Mouse (Mus musculus) heart, embryonic 14.5 days (tissue): ENCODE results near the gene 6030458C11Rik. TPM values are rescaled to one million over a fixed set of nuclear protein-coding genes. Genes with fewer than 3 reads are reported as not detected.

Source experiments
- ATAC-seq: fragments of 200-750 bp; cut with Nextera tagmentation; 2 replicates; pipeline ENCODE4 v1.8.0; 2017; ENCODE audit warnings: low read depth, moderate TSS enrichment; ENCODE audit not compliant: insufficient number of reproducible peaks, insufficient read depth, low FRiP score
- H3K27ac ChIP-seq, 2 experiments: fragments of 200-500 bp in 1 of 2; fragments of 300-500 bp in 1 of 2; sonication (generic) in 1 of 2; replicated peaks in 1 of 2; 2 replicates each; pipeline ENCODE4 v1.5.1; 2012 to 2014; ENCODE audit warnings: low read depth in 2 of 2, low read length in 2 of 2, control low read depth in 1 of 2, mild to moderate bottlenecking in 1 of 2, mixed read lengths in 1 of 2; ENCODE audit not compliant: control insufficient read depth in 1 of 2, insufficient read depth in 1 of 2
- H3K27me3 ChIP-seq: fragments of 300-500 bp; sonication (generic); 2 replicates; pipeline ENCODE4 v1.6.1; 2014; ENCODE audit warnings: mild to moderate bottlenecking, low read length, control low read depth; ENCODE audit not compliant: control insufficient read depth, insufficient read depth
- H3K36me3 ChIP-seq: fragments of 300-500 bp; sonication (generic); 2 replicates; pipeline ENCODE4 v1.6.1; 2014; ENCODE audit warnings: mild to moderate bottlenecking, control low read depth, low read length, mixed read lengths; ENCODE audit not compliant: control insufficient read depth, insufficient read depth
- H3K4me1 ChIP-seq, 2 experiments: fragments of 200-500 bp in 1 of 2; fragments of 300-500 bp in 1 of 2; sonication (generic) in 1 of 2; 2 replicates each; pipeline ENCODE4 v1.6.1; 2012 to 2014; ENCODE audit warnings: low read length in 2 of 2, control low read depth in 1 of 2, mixed read lengths in 1 of 2; ENCODE audit not compliant: control insufficient read depth in 2 of 2, insufficient read depth in 2 of 2
- H3K4me2 ChIP-seq: fragments of 300-500 bp; sonication (generic); 2 replicates; pipeline ENCODE4 v1.6.1; 2014; ENCODE audit warnings: mild to moderate bottlenecking, low read length
- H3K4me3 ChIP-seq, 2 experiments: fragments of 200-500 bp in 1 of 2; fragments of 300-500 bp in 1 of 2; sonication (generic) in 1 of 2; 2 replicates each; pipeline ENCODE4 v1.5.1; 2012 to 2014; ENCODE audit warnings: low read length in 2 of 2, mild to moderate bottlenecking in 2 of 2, control low read depth in 1 of 2, low read depth in 1 of 2, moderate library complexity in 1 of 2; ENCODE audit not compliant: control insufficient read depth in 1 of 2, insufficient read depth in 1 of 2
- H3K9ac ChIP-seq: fragments of 300-500 bp; sonication (generic); 2 replicates; pipeline ENCODE4 v1.6.1; 2014; ENCODE audit warnings: mild to moderate bottlenecking, low read length
- H3K9me3 ChIP-seq: fragments of 300-500 bp; sonication (generic); 2 replicates; pipeline ENCODE4 v1.6.1; 2016; ENCODE audit warnings: low read length, control low read depth; ENCODE audit not compliant: control insufficient read depth
- WGBS: fragments of 180-500 bp; shearing (Covaris S2); extraction: QIAGEN DNeasy Blood & Tissue Kit; methylation state at CpG from one replicate; pipeline ENCODE4 v1.1.7; 2014; 5-methylcytosine and 5-hydroxymethylcytosine counted together
- polyA plus RNA-seq: library from polyadenylated mRNA; unstranded; fragments of >200 nt; fragmentation: Nextera tagmentation; extraction: Ambion mirVana; gene quantifications from 2 replicates; pipeline ENCODE4 v1.2.1, GENCODE M21; 2014

6030458C11Rik gene
- polyA plus RNA-seq, 1 experiment from 2014 or later, result 25.0 TPM

GRCm38 (mm10) chr15:12856780-12857179, 32.3 kb upstream of the 6030458C11Rik start:
- H3K4me3 ChIP-seq, result no peak overlapping the region
- H3K4me2 ChIP-seq, result no peak overlapping the region
- H3K27ac ChIP-seq, result no peak overlapping the region
- ATAC-seq, result no peak
- no peak overlapping the region for H3K9ac ChIP-seq
- no peaks in the 10 kb centered on the region for H3K9me3 ChIP-seq
- peaks cover 9 to 13% of the 10 kb centered on the region in 2 experiments for H3K4me1 ChIP-seq
- 96% methylated on average over 6 of the region's 6 CpGs for WGBS
- no peaks in the 10 kb centered on the region for H3K27me3 ChIP-seq
- H3K36me3 ChIP-seq, result peaks cover 85% of the 10 kb centered on the region

- Histone ChIP-seq H3K9ac (no peak overlapping the region), H3K36me3 (peaks cover 80% of the 10 kb centered on the region), H3K4me2 (no peak overlapping the region), H3K9me3 (no peaks in the 10 kb centered on the region), H3K27me3 (no peaks in the 10 kb centered on the region), H3K27ac (no peak overlapping the region), H3K4me1 (peaks cover 9 to 10% of the 10 kb centered on the region in 2 experiments), H3K4me3 (no peak overlapping the region)
- ATAC-seq, result no peak
- WGBS, result 94% methylated on average over 8 of the region's 8 CpGs
These were observed 29.0 kb upstream of the 6030458C11Rik start for GRCm38 (mm10) chr15:12853471-12853870.

DNA sequence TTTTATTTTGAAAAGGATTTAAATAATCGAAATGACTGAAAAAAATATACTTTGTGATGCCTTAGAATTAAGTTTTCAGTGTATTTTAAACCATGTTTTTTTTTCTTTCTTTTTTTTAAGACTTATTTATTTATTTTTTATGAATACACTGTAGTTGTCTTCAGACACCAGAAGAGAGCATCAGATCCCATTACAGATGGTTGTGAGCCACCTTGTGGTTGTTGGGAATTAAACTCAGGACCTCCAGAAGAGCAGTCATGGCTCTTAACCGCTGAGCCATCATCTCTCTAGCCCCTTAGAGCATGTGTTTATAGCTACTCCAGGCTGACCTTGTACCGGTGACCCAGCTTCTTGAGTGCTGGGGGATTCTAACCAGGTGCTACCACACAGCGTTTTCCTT, 24.9 kb upstream of the 6030458C11Rik start:
- H3K36me3 ChIP-seq, result peaks cover 89% of the 10 kb centered on the region
- no peak for ATAC-seq
- 78% methylated on average over 4 of the region's 4 CpGs for WGBS

GRCm38 (mm10) chr15:12848196-12848975, 23.9 kb upstream of the 6030458C11Rik start:
- ATAC-seq, result no peak
- WGBS, result 80% methylated on average over 11 of the region's 11 CpGs
- peaks cover 89% of the 10 kb centered on the region for H3K36me3 ChIP-seq

More for the DNA sequence above, 24.9 kb upstream of the 6030458C11Rik start:
- H3K9me3 ChIP-seq, result no peaks in the 10 kb centered on the region
- H3K4me2 ChIP-seq, result no peak overlapping the region
- H3K27me3 ChIP-seq, result no peaks in the 10 kb centered on the region
- H3K27ac ChIP-seq, result no peak overlapping the region
- no peak overlapping the region for H3K4me3 ChIP-seq
- no peaks in the 10 kb centered on the region for H3K4me1 ChIP-seq
- H3K9ac ChIP-seq, result no peak overlapping the region

DNA sequence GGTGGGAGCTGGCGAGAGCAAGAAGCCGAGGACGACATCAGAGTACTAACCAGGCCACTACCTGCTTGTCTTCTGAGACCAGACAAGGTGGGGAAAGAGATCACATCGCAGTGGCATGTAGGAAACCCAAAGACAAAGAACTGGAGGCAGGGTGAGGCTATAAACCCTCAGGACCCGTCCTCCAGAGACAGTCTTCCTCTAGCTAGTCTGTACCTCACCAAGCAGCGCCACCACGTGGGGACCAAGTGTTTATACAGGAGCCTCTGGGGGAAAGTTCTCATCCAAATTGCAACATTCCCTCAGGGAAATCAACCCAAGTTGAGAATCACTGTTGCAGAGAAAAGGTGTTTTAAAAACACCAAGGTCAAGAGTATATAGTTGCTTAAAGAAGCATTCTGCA, 18.4 kb upstream of the 6030458C11Rik start:
- H3K9ac ChIP-seq, result no peak overlapping the region
- no peak overlapping the region for H3K4me2 ChIP-seq
- no peak for ATAC-seq
- H3K4me3 ChIP-seq, result no peak overlapping the region
- no peaks in the 10 kb centered on the region for H3K4me1 ChIP-seq
- H3K27ac ChIP-seq, result no peak overlapping the region
- H3K27me3 ChIP-seq, result no peaks in the 10 kb centered on the region
- 79% methylated on average over 7 of the region's 7 CpGs for WGBS
- H3K36me3 ChIP-seq, result peaks cover 89% of the 10 kb centered on the region
- H3K9me3 ChIP-seq, result no peaks in the 10 kb centered on the region

More at GRCm38 (mm10) chr15:12848196-12848975, 23.9 kb upstream of the 6030458C11Rik start:
- Histone ChIP-seq H3K4me2 (no peak overlapping the region), H3K9ac (no peak overlapping the region), H3K4me1 (no peaks in the 10 kb centered on the region), H3K9me3 (no peaks in the 10 kb centered on the region), H3K27me3 (no peaks in the 10 kb centered on the region), H3K27ac (no peak overlapping the region), H3K4me3 (no peak overlapping the region)

DNA sequence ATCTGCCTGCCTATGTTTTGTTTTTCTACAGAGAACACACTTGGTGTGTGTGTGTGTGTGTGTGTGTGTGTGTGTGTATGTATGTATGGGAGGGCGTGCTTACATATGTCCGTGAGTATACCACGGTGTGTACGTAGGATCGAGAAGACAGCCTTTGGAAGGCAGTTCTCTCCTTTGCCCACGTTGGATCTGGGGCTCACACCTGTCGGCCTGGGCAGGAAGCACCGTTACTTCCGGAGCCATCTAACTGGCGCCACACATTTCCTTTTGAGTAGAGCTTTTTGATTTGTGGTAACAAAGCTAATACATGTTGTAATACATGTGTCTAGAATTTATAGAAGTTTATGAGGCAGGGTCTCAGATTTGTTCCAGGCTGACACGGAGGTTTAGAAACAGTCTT, 16.3 kb upstream of the 6030458C11Rik start:
- 90% methylated on average over 11 of the region's 11 CpGs for WGBS
- Histone ChIP-seq H3K4me3 (no peak overlapping the region), H3K27me3 (no peaks in the 10 kb centered on the region), H3K9me3 (no peaks in the 10 kb centered on the region), H3K9ac (no peak overlapping the region), H3K27ac (no peak overlapping the region), H3K36me3 (peaks cover 88% of the 10 kb centered on the region), H3K4me2 (no peak overlapping the region), H3K4me1 (no peaks in the 10 kb centered on the region)
- ATAC-seq, result no peak

DNA sequence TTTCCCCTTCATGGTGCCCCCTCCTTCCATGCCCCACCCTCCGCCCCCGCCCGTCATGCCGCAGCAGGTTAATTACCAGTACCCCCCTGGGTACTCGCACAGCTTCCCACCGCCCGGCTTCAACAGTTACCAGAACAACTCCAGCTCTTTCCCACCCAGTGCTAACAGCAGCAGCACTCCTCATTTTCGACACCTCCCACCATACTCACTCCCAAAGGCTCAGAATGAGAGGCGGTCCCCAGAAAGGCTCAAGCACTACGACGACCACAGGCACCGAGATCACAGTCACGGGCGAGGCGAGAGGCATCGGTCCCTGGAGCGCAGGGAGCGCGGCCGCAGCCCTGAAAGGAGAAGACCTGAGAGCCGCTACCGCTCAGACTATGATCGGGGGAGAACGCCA, 9.8 kb upstream of the 6030458C11Rik start:
- no peak for ATAC-seq
- WGBS, result 91% methylated on average over 24 of the region's 24 CpGs
- no peak overlapping the region for H3K27ac ChIP-seq
- H3K4me1 ChIP-seq, result no peaks in the 10 kb centered on the region
- H3K9ac ChIP-seq, result no peak overlapping the region
- no peak overlapping the region for H3K4me3 ChIP-seq
- no peaks in the 10 kb centered on the region for H3K9me3 ChIP-seq
- no peaks in the 10 kb centered on the region for H3K27me3 ChIP-seq
- H3K4me2 ChIP-seq, result no peak overlapping the region
- H3K36me3 ChIP-seq, result peaks cover 68% of the 10 kb centered on the region

DNA sequence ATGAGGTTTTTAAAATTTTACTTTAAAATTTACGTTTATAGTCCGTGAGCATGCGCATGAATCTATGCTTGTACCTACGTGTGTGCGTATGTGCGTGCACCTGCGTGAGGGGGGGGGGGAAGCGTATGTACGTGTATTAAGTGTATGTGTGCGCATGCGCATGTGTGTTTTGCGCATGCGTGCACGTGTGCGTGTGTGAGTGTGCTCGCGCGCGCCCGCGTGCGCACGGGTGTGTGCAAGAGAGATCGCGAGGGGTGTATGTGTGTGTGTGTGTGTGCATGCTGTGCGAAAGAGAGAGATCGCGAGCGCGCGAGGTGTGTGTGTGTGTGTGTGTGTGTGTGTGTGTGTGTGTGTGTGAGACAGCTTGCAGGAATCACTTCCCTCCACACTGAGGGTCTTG, 8.9 kb upstream of the 6030458C11Rik start:
- no peak for ATAC-seq
- Histone ChIP-seq H3K27ac (no peak overlapping the region), H3K4me3 (no peak overlapping the region), H3K36me3 (peaks cover 72% of the 10 kb centered on the region), H3K27me3 (no peaks in the 10 kb centered on the region), H3K9me3 (no peaks in the 10 kb centered on the region), H3K4me1 (no peaks in the 10 kb centered on the region), H3K9ac (no peak overlapping the region), H3K4me2 (no peak overlapping the region)
- 96% methylated on average over 31 of the region's 31 CpGs for WGBS
